Mouse (Mus musculus) embryonic stem cell, embryonic (primary cell): ENCODE measurements at regions not wholly inside any gene's neighbourhood (a gene's known extent, or its start where the extent isn't known, plus 50 kb on each side); places are given as distances from the start of the nearest gene placed in this dataset.
"Not testable (repeated sequence)": the region's sequence is repeated elsewhere in the genome, so short reads cannot be mapped to it uniquely, and the experiment has no call there.

Experiments used
- CTCF ChIA-PET, 4 experiments: fragments of 300-600 bp in 2 of 4; fragments of 350-600 bp in 2 of 4; sonication (Branson Sonifier 250); formaldehyde crosslinking; loops; one replicate each; lab custom pipeline; 2022; ENCODE audit warnings: inconsistent platforms in 2 of 4; lab: Charles Lee
- POLR2A ChIA-PET, 4 experiments: fragments of 300-600 bp in 2 of 4; fragments of 350-600 bp in 2 of 4; sonication (Branson Sonifier 250); formaldehyde crosslinking; loops; one replicate each; lab custom pipeline; 2022; ENCODE audit warnings: antibody characterized with exemption in 4 of 4, inconsistent platforms in 1 of 4; lab: Charles Lee

DNA sequence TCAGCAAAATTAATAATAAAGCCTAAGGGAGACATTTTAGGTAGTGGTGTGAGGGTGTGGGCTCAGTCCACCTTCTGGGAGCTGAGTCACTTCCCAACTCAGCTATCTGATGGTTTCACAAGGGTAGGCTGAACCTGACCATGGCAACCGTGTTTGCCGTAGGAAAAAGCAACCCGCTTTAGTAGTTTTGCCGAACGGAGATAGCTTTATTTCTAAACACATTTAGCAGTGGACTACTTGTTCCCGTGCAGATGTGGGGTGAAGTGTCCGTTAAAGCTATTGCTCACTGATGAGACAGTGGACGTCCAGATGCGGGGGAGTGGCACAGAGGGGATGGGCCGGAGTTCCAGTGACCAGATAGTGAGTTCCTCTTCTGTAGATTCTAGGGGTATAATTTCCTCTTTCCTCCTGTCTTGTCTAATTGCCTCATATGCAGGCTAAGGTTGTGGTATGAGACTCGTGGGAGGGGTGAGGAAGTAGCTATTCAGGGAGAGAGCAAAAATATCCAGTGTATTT is 89.7 kb downstream of the Cd24a start:
- POLR2A ChIA-PET = interaction anchor here in 1 of 4 experiments (1.2 to 1.3 kb wide), 2 partner anchors 14 to 88 kb away, joined by 3 read pairs; no protein-coding TSS in a partner anchor
- CTCF ChIA-PET = interaction anchor here in 2 of 4 experiments (0.5 to 0.6 kb wide), 2 partner anchors 91 to 290 kb away, joined by 3 read pairs; no protein-coding TSS in a partner anchor

DNA sequence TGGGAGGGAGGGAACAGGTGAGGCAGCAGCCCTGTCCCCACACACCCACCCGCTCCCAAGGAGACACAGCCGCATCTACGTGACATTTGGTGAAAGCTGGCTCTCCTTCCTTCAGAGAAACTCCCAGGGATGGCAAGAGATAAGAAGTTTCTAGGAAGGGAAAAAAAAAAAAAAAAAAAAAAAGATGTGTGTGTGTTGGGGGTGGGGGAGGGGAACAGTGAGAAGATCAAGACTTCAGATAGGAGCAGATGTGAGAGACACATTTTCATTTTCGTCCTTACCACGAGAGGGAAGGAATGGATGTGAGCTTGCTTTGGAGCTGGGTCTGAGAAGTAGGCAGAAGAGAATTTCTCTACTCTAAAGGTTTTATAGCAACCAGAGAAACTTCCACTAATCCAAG is 91.4 kb downstream of the Cd24a start:
- ChIA-PET POLR2A (no interaction called here), CTCF (interaction anchor here in 1 of 4 experiments (0.7 kb wide), 1 partner anchor 341 kb away, joined by 14 read pairs; no protein-coding TSS in a partner anchor)

DNA sequence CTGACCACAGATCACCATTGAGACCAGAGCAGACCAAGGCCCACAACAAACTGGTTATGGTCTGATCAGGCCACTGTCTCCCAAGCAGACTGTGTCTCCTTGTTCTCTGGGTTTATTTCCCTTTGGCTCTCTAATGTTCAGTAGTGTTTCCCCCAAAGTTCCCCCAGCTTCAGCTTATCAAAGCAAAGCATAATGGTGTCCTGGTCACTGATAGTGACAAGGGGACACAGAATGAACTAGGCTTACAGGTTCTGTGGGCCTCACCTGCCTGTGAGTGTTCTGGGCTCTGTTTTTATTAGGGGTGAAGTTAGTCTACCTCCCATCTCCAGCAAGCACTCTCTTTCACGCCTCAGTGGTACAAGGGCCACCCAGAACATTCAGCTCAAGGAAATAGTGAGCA is 92.7 kb downstream of the Cd24a start:
- ChIA-PET CTCF (no interaction called here), POLR2A (no interaction called here)

DNA sequence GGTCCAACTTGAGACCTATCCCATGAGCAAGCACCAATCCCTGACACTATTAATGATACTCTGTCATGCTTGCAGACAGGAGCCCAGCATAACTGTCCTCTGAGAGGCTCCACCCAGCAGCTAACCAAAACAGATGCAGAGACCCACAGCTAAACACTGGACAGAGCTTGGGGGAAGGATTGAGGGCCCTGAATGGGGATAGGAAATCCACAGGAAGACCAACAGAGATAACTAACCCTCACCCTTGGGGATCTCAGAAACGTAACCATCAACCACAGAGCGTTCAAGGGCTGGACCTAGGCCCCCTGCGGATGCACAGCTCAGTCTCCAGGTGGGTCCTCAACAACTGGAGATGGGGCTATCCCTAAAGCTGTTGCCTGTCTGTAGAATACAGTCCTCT is 93.7 kb downstream of the Cd24a start:
- POLR2A ChIA-PET = no interaction called here
- CTCF ChIA-PET = no interaction called here

DNA sequence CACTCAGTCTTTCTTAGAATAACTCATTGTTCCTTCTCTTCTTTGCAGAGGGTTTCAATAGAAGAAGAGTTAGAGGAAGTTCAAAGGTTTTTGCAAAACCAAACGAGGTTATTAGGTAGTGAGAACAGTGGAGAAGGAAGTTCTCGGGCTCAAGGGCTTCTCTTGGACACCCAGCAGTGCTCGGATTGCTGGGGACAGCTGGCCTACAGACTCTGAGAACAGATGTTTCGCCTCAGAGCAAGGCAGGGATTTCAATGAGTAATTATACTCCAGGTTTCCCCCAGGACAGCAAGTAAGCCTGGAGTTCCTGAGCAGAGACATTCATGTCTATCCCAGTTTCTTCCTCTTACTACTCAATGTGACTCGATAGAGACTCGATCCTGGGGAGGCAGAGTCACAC is 94.4 kb downstream of the Cd24a start:
- ChIA-PET POLR2A (no interaction called here), CTCF (no interaction called here)

DNA sequence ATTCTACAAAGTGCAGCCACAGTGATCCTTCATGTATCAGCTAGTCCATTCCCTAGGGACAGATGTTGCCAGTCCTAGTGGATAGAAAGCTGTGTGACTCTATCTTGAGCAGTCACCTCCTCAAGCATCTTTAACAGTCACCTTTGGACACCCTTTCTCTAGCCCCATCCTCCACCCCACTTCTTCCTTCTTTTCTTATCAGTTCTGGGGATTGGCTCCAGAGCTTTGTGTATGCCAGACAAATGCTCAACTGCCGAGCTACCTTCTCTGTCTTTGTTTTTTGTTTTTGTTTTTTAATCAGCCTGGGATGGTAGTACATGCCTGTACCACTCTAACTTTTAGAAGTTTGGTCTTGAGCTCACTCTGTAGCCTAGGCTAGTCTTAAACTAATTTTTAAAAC is 96.7 kb downstream of the Cd24a start:
- ChIA-PET CTCF (interaction anchor here in 1 of 4 experiments (0.5 kb wide), 1 partner anchor 474 kb away, joined by 5 read pairs; no protein-coding TSS in a partner anchor), POLR2A (interaction anchor here in 1 of 4 experiments (0.6 to 1.4 kb wide), 2 partner anchors 10 to 222 kb away, joined by 4 read pairs; no protein-coding TSS in a partner anchor)

DNA sequence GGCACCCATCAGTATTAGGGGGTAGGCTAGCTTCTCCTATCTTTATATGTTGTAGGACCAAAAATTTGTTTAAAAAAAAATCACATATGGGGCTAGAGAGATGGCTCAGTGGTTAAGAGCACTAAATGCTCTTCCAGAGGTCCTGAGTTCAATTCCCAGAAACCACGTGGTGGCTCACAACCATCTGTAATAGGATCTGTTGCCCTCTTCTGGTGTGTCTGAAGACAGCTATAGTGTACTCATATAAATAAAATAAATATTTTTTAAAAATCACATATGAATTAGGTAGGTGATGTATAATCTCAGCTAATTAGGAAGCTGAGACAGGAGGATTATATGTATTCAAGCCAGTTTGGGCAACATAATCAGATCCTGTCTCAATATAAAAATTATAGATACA is 97.4 kb downstream of the Cd24a start:
- POLR2A ChIA-PET = interaction anchor here in 1 of 4 experiments (1.0 kb wide), 1 partner anchor 9 kb away, joined by 3 read pairs; no protein-coding TSS in a partner anchor
- CTCF ChIA-PET = not testable (repeated sequence)

DNA sequence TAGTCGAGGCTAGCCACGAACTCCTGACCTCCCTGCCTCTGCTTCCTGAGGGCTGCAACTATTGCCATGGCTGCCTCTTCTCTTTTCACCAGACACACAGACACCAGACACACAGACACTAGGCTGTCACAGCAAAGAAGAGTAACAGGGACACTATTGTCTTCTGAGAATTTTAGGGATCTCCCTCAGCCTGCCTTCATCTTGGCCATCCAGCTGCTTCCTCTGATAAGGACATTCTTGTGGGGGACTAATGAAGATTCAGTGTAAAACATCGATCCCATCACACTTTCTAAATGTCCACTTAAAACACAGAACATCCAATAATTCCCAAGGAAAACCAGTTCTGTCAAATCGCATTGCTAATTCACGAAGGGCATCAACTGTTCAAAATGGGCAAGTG is 98.2 kb downstream of the Cd24a start:
- POLR2A ChIA-PET = interaction anchor here in 1 of 4 experiments (1.0 kb wide), 1 partner anchor 8 kb away, joined by 3 read pairs; no protein-coding TSS in a partner anchor
- CTCF ChIA-PET = no interaction called here

DNA sequence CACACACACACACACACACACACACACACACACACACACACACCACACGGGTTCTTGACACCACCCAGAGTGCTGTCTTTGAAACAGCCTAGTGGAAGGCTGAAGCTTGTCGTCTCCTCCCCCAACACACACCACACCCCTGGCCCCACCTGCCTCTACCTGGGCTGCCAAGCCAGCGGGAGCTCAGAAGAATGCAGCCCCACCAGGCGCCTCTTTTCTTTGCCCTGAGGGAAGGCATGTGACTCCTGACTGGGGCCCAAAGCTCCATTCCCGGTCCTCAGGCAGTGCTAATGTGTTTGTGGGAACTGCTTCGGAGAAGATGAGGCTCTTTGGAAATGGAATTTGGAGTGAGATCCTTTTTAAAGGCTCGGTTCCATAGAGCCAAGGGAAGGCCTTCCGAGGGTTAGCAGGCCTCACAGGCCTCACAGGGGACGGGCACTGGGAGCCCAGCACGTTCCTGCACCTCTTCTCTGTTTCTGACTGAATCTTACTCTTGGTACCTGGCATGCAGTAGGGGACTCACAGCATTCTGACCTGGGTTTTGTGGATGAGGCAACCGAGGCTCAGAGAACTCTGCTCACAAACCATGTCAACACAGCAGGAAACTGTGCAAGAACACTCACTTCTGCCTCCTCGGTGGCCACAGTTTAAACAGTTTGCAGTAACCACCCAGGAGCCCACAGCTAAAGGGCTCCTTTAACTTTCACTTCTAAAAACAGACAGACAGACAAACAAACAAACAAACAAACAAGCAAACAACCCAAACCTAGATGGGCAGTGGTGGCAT is 106.4 kb downstream of the Cd24a start:
- ChIA-PET POLR2A (interaction anchor here in 2 of 4 experiments (0.7 to 1.7 kb wide), 7 partner anchors 9 to 105 kb away, joined by 3 to 8 read pairs (median 4); no protein-coding TSS in a partner anchor), CTCF (interaction anchor here in 3 of 4 experiments (0.6 to 0.8 kb wide), 3 partner anchors 76 to 1530 kb away, joined by 3 read pairs; no protein-coding TSS in a partner anchor)

DNA sequence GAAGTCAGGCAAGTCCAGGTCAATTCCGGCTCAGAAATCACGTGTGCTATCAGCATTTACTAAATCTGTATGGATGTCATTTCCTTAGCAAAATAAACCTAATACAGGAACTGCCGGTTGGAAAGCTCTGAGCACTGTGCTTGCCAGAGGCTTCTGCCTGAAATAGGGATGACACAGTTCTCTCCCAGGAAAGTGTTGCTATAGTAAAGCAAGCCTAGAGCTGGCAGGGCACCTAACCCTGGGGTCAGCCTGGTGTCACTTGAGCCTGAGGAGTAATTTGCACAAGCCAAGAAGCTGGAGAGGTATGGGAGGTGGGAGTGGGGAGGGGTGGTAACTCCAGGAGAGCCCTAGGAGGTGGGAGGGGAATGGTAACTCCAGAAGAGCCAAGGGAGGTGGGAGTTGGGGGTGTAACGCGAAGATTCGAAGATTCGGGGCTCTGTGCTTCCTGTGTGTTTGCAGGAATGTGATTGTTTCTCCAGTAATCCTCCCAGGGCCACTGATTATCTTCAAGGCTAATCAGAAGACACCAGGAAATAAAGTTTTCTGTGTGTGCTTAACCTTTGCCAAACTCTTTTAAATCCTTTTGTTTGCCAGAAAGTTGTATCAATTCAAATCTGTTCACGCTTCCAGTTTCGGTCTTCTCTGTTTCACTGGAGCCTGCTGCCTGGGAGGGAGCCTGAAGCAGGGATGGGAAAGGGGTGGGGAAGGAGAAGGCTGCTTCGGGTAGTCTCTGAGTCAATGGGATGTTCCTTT is 111.3 kb downstream of the Cd24a start:
- ChIA-PET POLR2A (no interaction called here), CTCF (interaction anchor here in 1 of 4 experiments (0.6 kb wide), 1 partner anchor 1086 kb away, joined by 13 read pairs; no protein-coding TSS in a partner anchor)

DNA sequence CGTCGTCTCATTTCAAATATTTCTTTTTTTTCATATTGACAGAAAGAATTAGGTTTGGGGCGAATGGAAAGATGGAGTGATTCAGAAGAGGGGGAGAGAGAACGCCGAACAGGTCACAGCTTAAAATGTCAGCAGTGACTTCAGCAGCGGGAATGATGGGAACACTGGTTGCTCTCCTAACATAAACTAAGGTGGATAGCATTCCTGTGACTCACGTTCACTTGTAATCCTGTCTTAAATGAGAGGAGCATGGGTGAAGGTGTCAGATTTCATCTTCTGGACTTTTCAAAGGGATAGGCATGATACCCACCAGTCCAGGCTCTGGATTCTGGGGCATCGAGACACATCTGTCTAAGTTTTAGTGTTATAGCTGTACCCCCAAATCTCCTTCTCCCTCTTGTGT is 111.8 kb downstream of the Cd24a start:
- ChIA-PET CTCF (no interaction called here), POLR2A (no interaction called here)

DNA sequence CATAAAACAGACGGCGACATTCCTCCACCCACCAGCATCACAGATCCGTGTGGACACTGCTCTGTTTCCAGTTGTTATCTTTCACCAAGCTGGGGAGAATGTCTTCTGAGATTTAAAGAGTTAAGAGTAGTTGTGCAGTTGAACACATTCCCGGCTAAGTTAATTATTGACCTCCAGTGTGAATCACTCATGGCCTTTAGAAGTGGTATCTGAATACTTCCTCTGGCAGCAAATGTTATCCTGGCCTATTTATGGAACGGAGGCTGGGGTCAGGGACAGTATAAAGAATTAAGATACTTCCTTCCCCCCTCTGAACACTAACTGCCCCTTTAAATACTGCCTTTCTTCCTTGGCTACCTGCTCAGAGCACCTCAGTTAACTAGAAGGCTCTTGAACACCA is 115.9 kb downstream of the Cd24a start:
- POLR2A ChIA-PET = interaction anchor here in 1 of 4 experiments (0.9 kb wide), 1 partner anchor 12 kb away, joined by 3 read pairs; no protein-coding TSS in a partner anchor
- CTCF ChIA-PET = no interaction called here

DNA sequence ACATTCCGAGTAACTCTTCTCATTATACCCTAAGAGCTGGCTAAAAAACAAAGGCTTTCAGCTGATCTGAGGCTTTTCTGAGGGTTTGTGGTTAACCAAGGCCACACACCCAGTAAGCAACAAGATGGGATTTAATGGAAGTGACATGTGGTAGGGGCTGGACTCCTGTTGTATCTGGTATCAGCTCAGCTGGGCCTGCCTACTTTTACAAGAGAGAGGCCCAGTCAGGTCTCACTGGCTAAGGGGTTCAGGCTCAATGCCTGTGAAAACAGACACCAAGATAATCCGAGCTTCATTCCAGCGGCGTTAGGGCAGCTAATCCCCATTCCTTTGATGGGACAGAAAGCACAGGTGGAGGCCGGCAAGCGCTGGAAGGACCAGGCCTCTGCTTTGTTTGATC is 116.4 kb downstream of the Cd24a start:
- CTCF ChIA-PET = interaction anchor here in 1 of 4 experiments (0.7 kb wide), 1 partner anchor 379 kb away, joined by 3 read pairs; no protein-coding TSS in a partner anchor
- POLR2A ChIA-PET = interaction anchor here in 2 of 4 experiments (0.6 to 1.1 kb wide), 3 partner anchors 12 to 198 kb away, joined by 3 read pairs; no protein-coding TSS in a partner anchor

DNA sequence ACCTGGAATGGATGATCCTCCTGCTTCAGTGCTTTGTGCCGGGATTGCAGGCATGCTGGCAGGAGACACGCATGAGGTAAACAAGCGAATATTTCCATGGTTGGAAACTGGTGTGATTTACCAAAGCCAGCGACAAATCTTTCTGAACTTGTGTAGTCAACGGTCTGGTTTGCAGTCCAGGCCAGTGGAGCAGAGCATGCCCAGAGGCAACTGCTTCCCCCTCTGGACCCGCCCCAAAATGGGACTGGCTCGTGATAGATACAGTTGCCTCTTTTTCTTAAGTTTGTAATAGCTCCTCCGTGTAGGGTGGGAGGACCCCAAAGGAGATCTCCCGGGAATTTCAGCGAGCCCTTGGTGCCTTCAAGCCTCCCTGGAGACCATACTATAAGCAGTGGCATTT is 117.4 kb downstream of the Cd24a start:
- CTCF ChIA-PET = no interaction called here
- POLR2A ChIA-PET = interaction anchor here in 1 of 4 experiments (1.1 kb wide), 1 partner anchor 115 kb away, joined by 3 read pairs; no protein-coding TSS in a partner anchor

DNA sequence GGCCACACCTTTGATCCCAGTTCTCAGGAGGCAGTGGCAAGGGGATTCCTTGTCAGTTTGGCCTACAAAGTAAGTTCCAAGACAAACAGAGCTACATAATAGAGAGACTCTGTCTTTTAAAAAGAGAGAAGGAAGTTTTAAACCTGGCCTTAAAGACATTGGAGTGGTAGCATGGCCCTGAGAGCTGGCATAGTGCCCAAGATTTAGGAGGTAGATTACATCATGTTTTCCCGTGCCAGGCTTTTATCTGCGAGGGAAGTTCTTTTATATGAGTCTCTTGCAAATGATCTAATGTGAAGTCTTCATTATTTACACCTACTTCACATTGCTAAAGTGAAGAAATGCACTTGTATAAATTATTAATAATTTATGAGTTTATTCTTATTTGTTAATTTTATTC is 119.8 kb downstream of the Cd24a start:
- ChIA-PET POLR2A (no interaction called here), CTCF (no interaction called here)

DNA sequence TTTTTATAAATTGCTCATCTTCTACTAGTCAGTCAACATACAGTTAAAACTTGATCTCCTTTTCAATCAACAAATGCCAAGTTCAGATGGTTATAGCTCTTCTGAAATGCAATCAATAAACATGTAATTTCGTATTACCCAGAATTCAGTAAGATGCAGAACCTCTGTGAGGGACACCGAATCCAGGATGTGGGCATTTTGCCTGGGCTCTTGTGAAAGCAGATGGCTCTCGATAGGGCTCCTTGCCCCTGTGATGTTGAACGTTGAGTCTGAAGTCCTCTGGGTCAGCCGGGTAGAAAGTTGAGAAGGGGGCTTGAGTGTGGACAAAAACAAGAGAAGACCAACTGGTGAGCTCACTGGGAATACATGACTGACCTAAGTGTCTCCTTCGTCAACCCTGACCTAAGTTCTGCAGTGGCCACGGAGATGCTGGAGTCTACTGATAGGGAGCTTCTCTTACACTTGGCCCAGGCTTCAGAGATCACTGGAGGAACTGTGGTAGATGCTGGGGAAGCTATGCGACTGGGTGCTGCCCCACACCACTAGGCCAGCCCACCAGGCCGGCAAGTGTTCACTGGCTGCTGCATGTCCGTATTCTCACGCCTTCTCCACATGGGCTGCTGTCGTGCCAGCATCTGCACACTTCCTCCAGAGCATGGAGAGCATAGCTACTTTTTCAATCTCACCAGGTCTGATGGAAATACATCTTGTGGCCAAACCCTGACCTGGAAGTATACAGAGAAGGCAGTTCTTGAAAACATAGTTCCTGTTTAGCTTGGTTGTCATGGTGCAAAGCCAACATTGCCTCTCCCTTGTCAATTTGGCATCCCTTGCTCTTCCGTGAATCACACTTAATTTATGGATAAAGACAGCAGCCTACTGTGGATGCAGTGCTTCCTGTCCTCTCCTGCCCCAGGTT is 122.5 kb downstream of the Cd24a start:
- CTCF ChIA-PET = no interaction called here
- POLR2A ChIA-PET = no interaction called here

DNA sequence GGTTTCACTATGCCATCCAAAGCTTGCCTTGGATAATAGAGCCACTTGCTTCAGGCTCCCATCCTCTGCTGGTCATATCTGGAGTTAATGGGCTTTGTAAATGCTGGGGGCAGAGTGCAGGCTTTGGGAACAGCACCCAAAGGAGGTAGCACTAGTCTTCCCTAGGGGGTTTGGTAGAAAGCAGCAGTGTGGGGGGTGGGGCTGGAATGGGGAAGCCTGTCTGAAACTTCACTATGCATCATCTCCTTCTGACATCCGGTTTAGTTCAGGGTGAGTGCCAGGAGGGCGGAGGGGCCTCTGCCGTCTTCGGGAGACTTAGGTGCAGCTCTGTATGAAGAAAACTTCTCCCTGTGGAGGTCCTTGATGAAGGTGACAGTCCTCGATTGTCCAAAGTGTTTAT is 124.8 kb downstream of the Cd24a start:
- ChIA-PET CTCF (interaction anchor here in 1 of 4 experiments (0.6 kb wide), 1 partner anchor 16 kb away, joined by 3 read pairs; no protein-coding TSS in a partner anchor), POLR2A (interaction anchor here in 3 of 4 experiments (0.6 to 1.1 kb wide), 3 partner anchors 11 to 1276 kb away, joined by 3 to 6 read pairs (median 3); no protein-coding TSS in a partner anchor)
